Mouse (Mus musculus) heart, embryonic 10.5 days (tissue): ENCODE measurements at regions not wholly inside any gene's neighbourhood (a gene's known extent, or its start where the extent isn't known, plus 50 kb on each side); places are given as distances from the start of the nearest gene placed in this dataset.

Source experiments
- DNase-seq: peaks from one replicate; pipeline ENCODE4 v3.0.0-alpha.2; 2017; ENCODE audit warnings: low spot score
- H3K27ac ChIP-seq: fragments of 300-500 bp; sonication (generic); 2 replicates; pipeline ENCODE4 v1.5.1; 2016; ENCODE audit warnings: mild to moderate bottlenecking
- H3K27me3 ChIP-seq: fragments of 300-500 bp; sonication (generic); 2 replicates; pipeline ENCODE4 v1.6.1; 2016; ENCODE audit warnings: mild to moderate bottlenecking; ENCODE audit not compliant: poor library complexity, insufficient read depth, severe bottlenecking
- H3K36me3 ChIP-seq: fragments of 300-500 bp; sonication (generic); 2 replicates; pipeline ENCODE4 v1.6.1; 2016; ENCODE audit warnings: mild to moderate bottlenecking, moderate library complexity
- H3K4me1 ChIP-seq: fragments of 300-500 bp; sonication (generic); 2 replicates; pipeline ENCODE4 v1.6.1; 2016; ENCODE audit warnings: mild to moderate bottlenecking
- H3K4me3 ChIP-seq: fragments of 300-500 bp; sonication (generic); 2 replicates; pipeline ENCODE4 v1.5.1; 2016; ENCODE audit warnings: mild to moderate bottlenecking, moderate library complexity
- H3K9me3 ChIP-seq: fragments of 300-500 bp; sonication (generic); 2 replicates; pipeline ENCODE4 v1.6.1; 2016; ENCODE audit warnings: mild to moderate bottlenecking, moderate library complexity
- WGBS: fragments of 180-500 bp; shearing (Covaris S2); methylation state at CpG from one replicate; pipeline ENCODE4 v1.1.7; 2016; 5-methylcytosine and 5-hydroxymethylcytosine counted together

GRCm38 (mm10) chr2:131436149-131436548, 55.1 kb upstream of the Smox start:
- Histone ChIP-seq H3K4me3 (no peak overlapping the region), H3K36me3 (no peaks in the 10 kb centered on the region), H3K9me3 (no peaks in the 10 kb centered on the region), H3K27me3 (no peaks in the 10 kb centered on the region), H3K4me1 (peaks cover 3% of the 10 kb centered on the region; the same call in 1 of the 2 replicates), H3K27ac (no peak overlapping the region)
- WGBS = 74% methylated on average over 9 of the region's 9 CpGs
- DNase-seq = no peak

GRCm38 (mm10) chr2:131430474-131430873, 60.8 kb upstream of the Smox start:
- H3K4me1 ChIP-seq = no peaks in the 10 kb centered on the region
- 84% methylated on average over 4 of the region's 4 CpGs for WGBS
- no peaks in the 10 kb centered on the region for H3K9me3 ChIP-seq
- DNase-seq = no peak
- no peak overlapping the region for H3K27ac ChIP-seq
- no peak overlapping the region for H3K4me3 ChIP-seq
- no peaks in the 10 kb centered on the region for H3K36me3 ChIP-seq
- H3K27me3 ChIP-seq = no peaks in the 10 kb centered on the region

GRCm38 (mm10) chr2:131428089-131428488, 63.2 kb upstream of the Smox start:
- Histone ChIP-seq H3K4me1 (no peaks in the 10 kb centered on the region), H3K36me3 (no peaks in the 10 kb centered on the region), H3K27me3 (no peaks in the 10 kb centered on the region), H3K27ac (no peak overlapping the region), H3K4me3 (no peak overlapping the region), H3K9me3 (no peaks in the 10 kb centered on the region)
- WGBS = 45% methylated on average over 4 of the region's 4 CpGs
- no peak for DNase-seq

- no peaks in the 10 kb centered on the region for H3K27me3 ChIP-seq
- no peaks in the 10 kb centered on the region for H3K9me3 ChIP-seq
- no peaks in the 10 kb centered on the region for H3K36me3 ChIP-seq
- H3K4me1 ChIP-seq = 0 out of 2 replicates have a peak, but pooled peaks cover 5% of the 10 kb centered on the region
- no peak overlapping the region for H3K4me3 ChIP-seq
- no peak overlapping the region for H3K27ac ChIP-seq
- no peak for DNase-seq
Measured at GRCm38 (mm10) chr2:131426941-131427340, 64.4 kb upstream of the Smox start.

GRCm38 (mm10) chr2:131423616-131424320, 67.5 kb upstream of the Smox start:
- Histone ChIP-seq H3K9me3 (no peaks in the 10 kb centered on the region), H3K4me3 (no peak overlapping the region), H3K4me1 (0 out of 2 replicates have a peak, but pooled peaks cover 5% of the 10 kb centered on the region), H3K27me3 (peaks cover 7% of the 10 kb centered on the region; the same call in 1 of the 2 replicates), H3K27ac (no peak overlapping the region), H3K36me3 (no peaks in the 10 kb centered on the region)
- 76% methylated on average over 11 of the region's 11 CpGs for WGBS
- no peak for DNase-seq

GRCm38 (mm10) chr2:131422907-131423445, 68.3 kb upstream of the Smox start:
- no peaks in the 10 kb centered on the region for H3K36me3 ChIP-seq
- H3K4me1 ChIP-seq = 0 out of 2 replicates have a peak, but pooled peaks cover 5% of the 10 kb centered on the region
- H3K9me3 ChIP-seq = no peaks in the 10 kb centered on the region
- peak overlapping the region; percentile 77 for H3K27ac ChIP-seq
- H3K27me3 ChIP-seq = peaks cover 7% of the 10 kb centered on the region; the same call in 1 of the 2 replicates
- peak; percentile 77 for DNase-seq
- 1% methylated on average over 13 of the region's 13 CpGs for WGBS
- H3K4me3 ChIP-seq = peak overlapping the region; percentile 63

- DNase-seq = peak; percentile 68
- Histone ChIP-seq H3K9me3 (no peaks in the 10 kb centered on the region), H3K27ac (no peak overlapping the region), H3K4me3 (no peak overlapping the region), H3K36me3 (no peaks in the 10 kb centered on the region), H3K4me1 (0 out of 2 replicates have a peak, but pooled peaks cover 8% of the 10 kb centered on the region), H3K27me3 (peaks cover 7% of the 10 kb centered on the region; the same call in 1 of the 2 replicates)
- WGBS = 59% methylated on average over 7 of the region's 7 CpGs
Measured at GRCm38 (mm10) chr2:131418130-131418529, 65.4 kb upstream of the Rnf24 start.

GRCm38 (mm10) chr2:131417472-131417871, 64.8 kb upstream of the Rnf24 start:
- peak; percentile 66 for DNase-seq
- WGBS = 75% methylated on average over 2 of the region's 2 CpGs
- Histone ChIP-seq H3K9me3 (no peaks in the 10 kb centered on the region), H3K27me3 (peaks cover 7% of the 10 kb centered on the region; the same call in 1 of the 2 replicates), H3K4me3 (no peak overlapping the region), H3K36me3 (no peaks in the 10 kb centered on the region), H3K4me1 (0 out of 2 replicates have a peak, but pooled peaks cover 3% of the 10 kb centered on the region), H3K27ac (no peak overlapping the region)

GRCm38 (mm10) chr2:131416482-131416881, 63.8 kb upstream of the Rnf24 start:
- H3K4me3 ChIP-seq = no peak overlapping the region
- 31% methylated on average over 6 of the region's 6 CpGs for WGBS
- peak; percentile 78 for DNase-seq
- H3K9me3 ChIP-seq = no peaks in the 10 kb centered on the region
- H3K36me3 ChIP-seq = no peaks in the 10 kb centered on the region
- H3K27me3 ChIP-seq = peaks cover 7% of the 10 kb centered on the region; the same call in 1 of the 2 replicates
- 0 out of 2 replicates have a peak, but pooled peaks cover 3% of the 10 kb centered on the region for H3K4me1 ChIP-seq
- no peak overlapping the region for H3K27ac ChIP-seq

GRCm38 (mm10) chr2:131410906-131411520, 58.3 kb upstream of the Rnf24 start:
- H3K27ac ChIP-seq = no peak overlapping the region
- no peaks in the 10 kb centered on the region for H3K9me3 ChIP-seq
- H3K27me3 ChIP-seq = no peaks in the 10 kb centered on the region
- WGBS = 68% methylated on average over 5 of the region's 5 CpGs
- H3K36me3 ChIP-seq = no peaks in the 10 kb centered on the region
- no peaks in the 10 kb centered on the region for H3K4me1 ChIP-seq
- DNase-seq = no peak
- H3K4me3 ChIP-seq = no peak overlapping the region

- peaks cover under 1% of the 10 kb centered on the region; the same call in 1 of the 2 replicates for H3K4me1 ChIP-seq
- no peaks in the 10 kb centered on the region for H3K36me3 ChIP-seq
- H3K27me3 ChIP-seq = peaks cover 11% of the 10 kb centered on the region; the same call in 1 of the 2 replicates
- no peak overlapping the region for H3K27ac ChIP-seq
- 76% methylated on average over 5 of the region's 5 CpGs for WGBS
- DNase-seq = no peak
- no peaks in the 10 kb centered on the region for H3K9me3 ChIP-seq
- no peak overlapping the region for H3K4me3 ChIP-seq
Measured at GRCm38 (mm10) chr2:131407337-131407736, 54.6 kb upstream of the Rnf24 start.

GRCm38 (mm10) chr2:131404218-131404555, 51.5 kb upstream of the Rnf24 start:
- no peak for DNase-seq
- Histone ChIP-seq H3K36me3 (no peaks in the 10 kb centered on the region), H3K27ac (no peak overlapping the region), H3K4me1 (peaks cover 9% of the 10 kb centered on the region), H3K9me3 (no peaks in the 10 kb centered on the region), H3K27me3 (peaks cover 11% of the 10 kb centered on the region; the same call in 1 of the 2 replicates), H3K4me3 (no peak overlapping the region)
- 42% methylated on average over 1 of the region's 1 CpGs for WGBS

GRCm38 (mm10) chr2:131403543-131404217, 51.0 kb upstream of the Rnf24 start:
- Histone ChIP-seq H3K4me3 (no peak overlapping the region), H3K9me3 (no peaks in the 10 kb centered on the region), H3K36me3 (no peaks in the 10 kb centered on the region), H3K27ac (no peak overlapping the region), H3K4me1 (peaks cover 9% of the 10 kb centered on the region), H3K27me3 (peaks cover 11% of the 10 kb centered on the region; the same call in 1 of the 2 replicates)
- 57% methylated on average over 5 of the region's 5 CpGs for WGBS
- DNase-seq = no peak
